Mouse (Mus musculus) liver, embryonic 12.5 days (tissue): ENCODE measurements at regions not wholly inside any gene's neighbourhood (a gene's known extent, or its start where the extent isn't known, plus 50 kb on each side); places are given as distances from the start of the nearest gene placed in this dataset.

Experiments used
- ATAC-seq: fragments of 200-750 bp; cut with Nextera tagmentation; 2 replicates; pipeline ENCODE4 v1.8.0; 2017; ENCODE audit warnings: moderate number of reproducible peaks, mild to moderate bottlenecking, moderate library complexity
- H3K27ac ChIP-seq: fragments of 300-500 bp; sonication (generic); 2 replicates; pipeline ENCODE4 v1.5.1; 2016; ENCODE audit warnings: mild to moderate bottlenecking
- H3K27me3 ChIP-seq: fragments of 300-500 bp; sonication (generic); replicated peaks from 2 replicates; pipeline ENCODE4 v1.6.1; 2016; ENCODE audit warnings: mild to moderate bottlenecking, moderate library complexity
- H3K36me3 ChIP-seq: fragments of 300-500 bp; sonication (generic); 2 replicates; pipeline ENCODE4 v1.6.1; 2016; ENCODE audit warnings: mild to moderate bottlenecking, moderate library complexity
- H3K4me1 ChIP-seq: fragments of 300-500 bp; sonication (generic); 2 replicates; pipeline ENCODE4 v1.6.1; 2016
- H3K4me2 ChIP-seq: fragments of 300-500 bp; sonication (generic); 2 replicates; pipeline ENCODE4 v1.6.1; 2016; ENCODE audit warnings: mild to moderate bottlenecking, moderate library complexity
- H3K4me3 ChIP-seq: fragments of 300-500 bp; sonication (generic); 2 replicates; pipeline ENCODE4 v1.5.1; 2016; ENCODE audit warnings: mild to moderate bottlenecking, moderate library complexity
- H3K9ac ChIP-seq: fragments of 300-500 bp; sonication (generic); 2 replicates; pipeline ENCODE4 v1.6.1; 2016; ENCODE audit warnings: mild to moderate bottlenecking, moderate library complexity
- H3K9me3 ChIP-seq: fragments of 300-500 bp; sonication (generic); replicated peaks from 2 replicates; pipeline ENCODE4 v1.6.1; 2016; ENCODE audit warnings: mild to moderate bottlenecking, moderate library complexity
- WGBS: fragments of 180-500 bp; shearing (Covaris S2); methylation state at CpG from one replicate; pipeline ENCODE4 v1.1.7; 2016; ENCODE audit not compliant: insufficient replicate concordance; 5-methylcytosine and 5-hydroxymethylcytosine counted together

DNA sequence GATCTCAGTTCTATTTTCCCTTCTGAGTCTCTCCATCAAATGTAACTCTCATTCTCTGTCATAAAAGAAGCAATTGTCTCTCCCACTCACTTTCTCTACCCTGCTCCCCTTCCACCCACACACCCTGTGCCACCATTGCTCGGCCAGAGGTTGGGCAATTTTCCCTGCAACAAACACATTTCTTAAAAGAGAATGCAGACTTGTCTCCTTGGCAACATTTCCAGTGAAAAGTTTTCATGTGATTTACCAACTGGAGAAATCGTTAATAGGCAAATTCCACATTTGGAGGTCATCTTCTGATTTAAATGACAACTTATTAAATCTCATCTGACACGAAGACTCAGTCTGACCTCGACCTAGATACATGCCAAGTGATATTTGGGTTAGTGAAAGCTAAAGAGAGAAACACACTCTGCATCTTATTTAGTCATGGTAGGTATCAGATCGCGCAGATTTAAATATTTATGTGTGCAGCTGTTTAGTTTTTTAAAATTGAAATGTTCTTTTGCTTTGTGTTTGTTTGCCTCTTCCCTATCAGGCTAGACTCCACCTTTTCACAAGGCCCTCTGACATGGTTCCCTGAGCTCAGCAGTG is 568.1 kb downstream of the 1190002N15Rik start:
- Histone ChIP-seq H3K27me3 (no peaks in the 10 kb centered on the region), H3K36me3 (no peaks in the 10 kb centered on the region), H3K9ac (no peak overlapping the region), H3K9me3 (no peaks in the 10 kb centered on the region), H3K27ac (no peak overlapping the region), H3K4me3 (no peak overlapping the region), H3K4me1 (no peaks in the 10 kb centered on the region), H3K4me2 (no peak overlapping the region)
- ATAC-seq = no peak
- 63% methylated on average over 6 of the region's 6 CpGs for WGBS

DNA sequence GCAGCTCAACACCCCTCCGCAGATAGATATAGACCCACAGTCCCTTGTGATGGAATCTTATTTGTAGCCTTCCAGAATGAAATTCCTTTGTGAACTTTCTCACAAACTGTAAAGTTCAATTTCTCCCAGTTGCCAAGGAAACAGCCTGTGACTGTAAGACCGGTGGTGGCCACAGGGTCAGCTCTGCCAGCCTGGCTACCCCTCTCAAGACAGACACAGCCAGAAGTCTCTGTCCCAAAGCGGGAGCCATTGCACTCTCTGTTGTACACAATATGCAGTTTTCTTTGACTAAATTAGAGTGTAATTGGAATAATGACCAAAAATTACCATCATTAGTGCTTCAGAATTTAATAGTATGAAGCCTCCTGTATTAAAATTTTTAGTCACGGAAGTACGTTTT is 568.8 kb downstream of the 1190002N15Rik start:
- H3K27ac ChIP-seq = no peak overlapping the region
- H3K4me1 ChIP-seq = no peaks in the 10 kb centered on the region
- H3K4me2 ChIP-seq = no peak overlapping the region
- no peak for ATAC-seq
- no peaks in the 10 kb centered on the region for H3K27me3 ChIP-seq
- 76% methylated on average over 5 of the region's 5 CpGs for WGBS
- H3K9me3 ChIP-seq = no peaks in the 10 kb centered on the region
- H3K36me3 ChIP-seq = no peaks in the 10 kb centered on the region
- no peak overlapping the region for H3K9ac ChIP-seq
- no peak overlapping the region for H3K4me3 ChIP-seq

DNA sequence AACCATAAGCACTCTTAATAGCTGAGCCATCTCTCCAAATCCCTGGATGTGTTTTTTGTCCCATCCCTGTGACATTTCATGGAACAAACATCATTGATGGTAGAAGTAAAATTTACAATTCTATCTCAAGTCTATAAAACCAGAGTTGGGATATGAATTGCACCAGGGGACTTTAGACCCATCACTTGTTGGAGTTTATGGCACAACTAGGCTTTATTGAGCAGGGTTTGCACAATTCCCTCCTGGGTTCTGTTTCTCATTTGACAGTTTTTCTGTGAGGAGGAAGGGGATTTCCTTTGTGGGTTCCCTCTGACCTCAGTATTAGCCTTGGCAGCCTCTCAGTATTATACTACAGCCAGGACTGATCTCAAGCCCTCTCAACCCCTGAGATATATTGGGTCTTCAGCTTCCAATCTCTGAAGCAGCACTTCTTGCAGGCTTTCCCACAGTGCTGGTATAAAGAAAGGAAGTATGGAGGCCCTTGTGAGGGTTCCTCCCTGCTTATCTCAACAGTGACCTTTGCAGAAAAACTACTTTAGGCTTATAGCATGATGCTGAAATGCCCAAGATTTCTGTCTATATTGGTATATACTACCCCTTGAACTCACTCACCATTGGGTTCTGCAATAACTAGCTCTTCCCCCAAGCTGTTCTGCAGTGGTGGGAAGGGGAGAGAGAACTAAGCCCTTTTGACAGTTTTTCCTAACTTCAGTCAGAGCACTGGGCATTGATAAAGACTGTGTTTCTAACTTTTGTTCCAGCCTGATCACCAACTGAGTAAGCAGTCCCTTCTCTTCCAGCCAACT is 582.4 kb downstream of the 1190002N15Rik start:
- H3K4me3 ChIP-seq = no peak overlapping the region
- no peak overlapping the region for H3K9ac ChIP-seq
- H3K4me2 ChIP-seq = no peak overlapping the region
- ATAC-seq = no peak
- H3K36me3 ChIP-seq = no peaks in the 10 kb centered on the region
- no peaks in the 10 kb centered on the region for H3K9me3 ChIP-seq
- no peaks in the 10 kb centered on the region for H3K27me3 ChIP-seq
- no peaks in the 10 kb centered on the region for H3K4me1 ChIP-seq
- no peak overlapping the region for H3K27ac ChIP-seq

DNA sequence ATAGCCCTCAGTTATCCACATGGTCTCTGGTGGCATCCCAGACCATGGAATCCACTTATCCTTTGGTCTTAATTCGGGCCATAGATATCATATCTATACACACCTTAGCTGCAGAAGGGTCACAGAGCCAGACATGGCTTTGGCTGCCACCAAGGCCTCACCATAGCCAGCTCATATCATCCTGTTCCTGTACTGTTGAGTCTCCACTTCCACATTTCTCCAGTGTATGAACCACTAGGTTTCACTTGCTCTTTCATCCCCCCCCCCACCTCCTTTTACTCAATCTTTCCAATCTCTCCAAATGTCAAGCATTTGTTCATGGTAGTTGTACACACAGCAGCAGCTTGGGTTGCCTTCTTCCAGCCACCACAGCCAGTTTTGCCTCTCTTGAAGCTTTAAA is 589.2 kb downstream of the 1190002N15Rik start:
- Histone ChIP-seq H3K27ac (no peak overlapping the region), H3K36me3 (no peaks in the 10 kb centered on the region), H3K4me1 (no peaks in the 10 kb centered on the region), H3K27me3 (no peaks in the 10 kb centered on the region), H3K9me3 (no peaks in the 10 kb centered on the region), H3K4me2 (no peak overlapping the region), H3K4me3 (no peak overlapping the region), H3K9ac (no peak overlapping the region)
- 45% methylated on average over 1 of the region's 1 CpGs for WGBS
- no peak for ATAC-seq

DNA sequence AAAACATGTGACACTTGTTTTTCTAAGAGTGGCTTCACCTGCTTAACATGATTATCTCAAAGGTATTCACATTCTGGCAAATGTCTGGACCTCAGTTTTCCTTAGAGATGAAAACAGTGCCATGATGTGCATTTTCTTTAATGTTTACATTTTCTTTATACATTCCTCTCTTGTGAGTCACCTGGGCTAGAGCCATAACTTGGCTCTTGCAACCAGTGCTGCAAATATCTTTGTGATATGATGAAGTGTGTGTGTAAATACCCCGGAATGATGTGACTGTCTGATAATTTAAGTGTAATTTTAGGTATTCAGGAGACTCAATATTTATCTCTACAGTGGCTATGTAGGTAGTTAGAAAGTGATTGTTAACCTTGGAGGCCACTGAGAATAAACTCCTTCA is 590.8 kb downstream of the 1190002N15Rik start:
- Histone ChIP-seq H3K27ac (no peak overlapping the region), H3K4me2 (no peak overlapping the region), H3K9me3 (no peaks in the 10 kb centered on the region), H3K9ac (no peak overlapping the region), H3K27me3 (no peaks in the 10 kb centered on the region), H3K4me3 (no peak overlapping the region), H3K4me1 (no peaks in the 10 kb centered on the region), H3K36me3 (no peaks in the 10 kb centered on the region)
- no peak for ATAC-seq
- 50% methylated on average over 1 of the region's 1 CpGs for WGBS

DNA sequence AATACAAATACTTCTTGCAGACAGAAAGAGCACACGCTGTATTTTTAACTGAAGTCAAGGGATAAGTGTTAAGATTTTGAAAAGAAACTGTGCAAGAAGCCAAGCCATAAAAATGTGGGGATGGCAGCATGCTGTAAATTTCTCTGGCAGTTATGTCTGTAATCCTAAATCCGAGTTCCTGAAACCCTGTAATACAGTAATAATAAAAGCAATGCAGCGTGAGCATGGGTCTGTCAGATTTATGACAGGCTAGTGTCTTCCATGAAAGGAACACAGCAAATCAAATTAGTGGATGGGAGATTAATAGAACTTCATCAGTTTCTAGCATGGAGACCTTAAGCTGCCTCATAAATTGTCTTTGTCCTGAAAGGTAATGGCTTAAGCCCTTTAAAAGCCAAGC is 597.7 kb downstream of the 1190002N15Rik start:
- Histone ChIP-seq H3K36me3 (no peaks in the 10 kb centered on the region), H3K4me3 (no peak overlapping the region), H3K9me3 (no peaks in the 10 kb centered on the region), H3K9ac (no peak overlapping the region), H3K27me3 (no peaks in the 10 kb centered on the region), H3K27ac (no peak overlapping the region), H3K4me1 (no peaks in the 10 kb centered on the region), H3K4me2 (no peak overlapping the region)
- ATAC-seq = no peak
- WGBS = 50% methylated on average over 3 of the region's 3 CpGs

DNA sequence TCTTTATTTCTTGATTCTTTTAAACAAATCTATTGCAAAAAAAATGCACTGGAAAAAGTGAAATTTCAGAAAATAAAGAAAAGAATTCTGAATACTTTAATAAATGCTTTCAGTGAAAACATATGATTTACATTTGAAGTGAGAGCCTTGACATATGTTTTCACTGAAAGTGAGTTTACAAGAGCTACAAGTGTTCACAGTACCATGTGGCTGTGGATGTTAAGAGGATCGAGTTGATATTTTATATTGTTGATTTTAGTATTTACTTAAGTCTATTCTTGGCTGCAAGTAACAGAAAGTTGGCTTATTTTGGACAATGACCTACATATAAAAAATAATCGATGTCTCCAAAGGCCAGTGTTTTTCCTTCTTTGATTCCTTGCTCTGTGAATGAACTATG is 607.2 kb downstream of the 1190002N15Rik start:
- H3K27ac ChIP-seq = no peak overlapping the region
- H3K9me3 ChIP-seq = no peaks in the 10 kb centered on the region
- H3K36me3 ChIP-seq = no peaks in the 10 kb centered on the region
- no peak for ATAC-seq
- H3K9ac ChIP-seq = no peak overlapping the region
- no peak overlapping the region for H3K4me3 ChIP-seq
- H3K4me2 ChIP-seq = no peak overlapping the region
- no peaks in the 10 kb centered on the region for H3K4me1 ChIP-seq
- H3K27me3 ChIP-seq = no peaks in the 10 kb centered on the region
- 62% methylated on average over 2 of the region's 2 CpGs for WGBS

DNA sequence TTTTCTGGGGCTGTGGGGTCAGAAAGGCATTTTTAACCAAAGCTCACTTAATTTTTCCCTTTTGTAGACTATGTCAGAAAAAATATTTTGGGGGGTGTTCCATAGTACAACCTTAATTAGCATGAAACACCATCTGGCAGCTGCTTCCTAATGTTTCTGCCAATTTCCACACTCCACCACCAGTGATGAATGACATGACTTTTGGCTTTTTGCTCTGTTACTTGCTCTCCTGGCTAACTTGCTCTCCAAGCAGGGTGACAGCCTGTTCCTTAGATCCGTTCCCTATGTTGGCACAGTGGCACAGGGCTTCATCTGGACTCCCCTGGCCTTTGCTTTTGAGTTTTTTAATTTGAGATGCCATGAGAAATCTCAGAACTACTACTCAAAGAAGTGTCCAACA is 648.6 kb downstream of the 1190002N15Rik start:
- no peak for ATAC-seq
- H3K4me2 ChIP-seq = no peak overlapping the region
- H3K9me3 ChIP-seq = no peaks in the 10 kb centered on the region
- no peak overlapping the region for H3K4me3 ChIP-seq
- no peaks in the 10 kb centered on the region for H3K36me3 ChIP-seq
- H3K9ac ChIP-seq = no peak overlapping the region
- no peaks in the 10 kb centered on the region for H3K27me3 ChIP-seq
- 43% methylated on average over 1 of the region's 1 CpGs for WGBS
- no peaks in the 10 kb centered on the region for H3K4me1 ChIP-seq
- H3K27ac ChIP-seq = no peak overlapping the region

DNA sequence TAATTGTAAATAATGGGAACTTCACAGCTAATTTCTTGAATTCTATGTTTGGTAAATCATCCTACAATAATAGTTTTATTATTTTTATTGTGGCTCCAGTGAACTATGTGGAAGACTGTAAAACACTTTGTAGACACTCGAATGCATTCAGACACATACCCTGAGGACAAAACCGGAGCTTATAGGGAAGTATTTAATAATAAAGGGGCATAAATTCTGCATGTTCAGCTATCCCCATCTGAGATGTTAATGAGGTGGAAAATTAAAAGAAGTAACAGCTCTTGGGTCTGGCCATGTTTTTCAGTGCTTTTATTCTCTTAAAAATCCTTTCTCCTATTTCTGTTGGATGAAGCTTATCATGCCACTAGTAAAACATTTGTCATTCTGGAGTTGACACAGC is 657.8 kb downstream of the 1190002N15Rik start:
- WGBS = 55% methylated on average over 2 of the region's 2 CpGs
- H3K4me3 ChIP-seq = no peak overlapping the region

DNA sequence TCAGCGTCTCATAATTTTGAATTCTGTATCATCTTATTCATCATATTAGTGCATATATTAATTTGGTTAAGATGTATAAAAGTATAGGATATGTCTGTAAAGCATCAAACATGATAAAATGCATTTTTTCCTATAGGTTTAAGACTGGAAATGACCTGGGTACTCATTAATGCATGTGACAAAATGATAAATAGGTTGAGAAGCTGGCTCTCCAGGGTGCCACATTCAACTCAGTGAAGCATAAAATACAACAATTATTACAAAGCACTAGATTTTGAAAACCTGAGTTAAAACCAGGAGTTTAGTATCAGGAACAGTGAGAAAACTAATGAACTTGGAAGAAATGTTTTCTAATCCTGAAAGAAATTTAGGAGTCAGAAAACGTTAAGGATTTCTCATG is 658.3 kb downstream of the 1190002N15Rik start:
- H3K9ac ChIP-seq = no peak overlapping the region
- H3K9me3 ChIP-seq = no peaks in the 10 kb centered on the region
- no peaks in the 10 kb centered on the region for H3K4me1 ChIP-seq
- H3K27me3 ChIP-seq = no peaks in the 10 kb centered on the region
- H3K27ac ChIP-seq = no peak overlapping the region
- ATAC-seq = no peak
- no peaks in the 10 kb centered on the region for H3K36me3 ChIP-seq
- WGBS = 73% methylated on average over 2 of the region's 2 CpGs
- no peak overlapping the region for H3K4me3 ChIP-seq
- no peak overlapping the region for H3K4me2 ChIP-seq

More for the DNA sequence above, 657.8 kb downstream of the 1190002N15Rik start:
- no peaks in the 10 kb centered on the region for H3K9me3 ChIP-seq
- no peak overlapping the region for H3K9ac ChIP-seq
- no peaks in the 10 kb centered on the region for H3K27me3 ChIP-seq
- no peak for ATAC-seq
- no peak overlapping the region for H3K27ac ChIP-seq
- H3K36me3 ChIP-seq = no peaks in the 10 kb centered on the region
- no peak overlapping the region for H3K4me2 ChIP-seq
- H3K4me1 ChIP-seq = no peaks in the 10 kb centered on the region

DNA sequence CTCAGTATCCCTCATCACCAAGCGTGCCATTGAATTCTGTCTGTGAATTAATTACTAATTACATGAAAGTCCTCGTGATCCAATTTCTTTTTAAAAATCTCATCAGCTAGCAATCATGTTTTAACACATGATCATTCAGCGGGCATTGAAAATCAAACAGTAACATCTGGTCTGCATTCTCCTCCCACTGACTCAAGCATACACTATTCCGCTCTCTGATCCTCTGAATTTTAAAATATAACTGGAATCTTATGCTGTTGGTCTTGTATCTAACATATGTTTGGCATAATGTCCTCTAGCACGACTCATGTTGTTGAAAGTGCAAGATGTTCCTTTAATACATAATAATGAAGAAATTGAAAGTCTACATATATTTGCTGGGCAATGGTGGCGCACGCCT is 667.1 kb downstream of the 1190002N15Rik start:
- no peaks in the 10 kb centered on the region for H3K4me1 ChIP-seq
- H3K27ac ChIP-seq = no peak overlapping the region
- no peaks in the 10 kb centered on the region for H3K9me3 ChIP-seq
- H3K9ac ChIP-seq = no peak overlapping the region
- WGBS = 70% methylated on average over 7 of the region's 7 CpGs
- H3K4me3 ChIP-seq = no peak overlapping the region
- no peak for ATAC-seq
- no peaks in the 10 kb centered on the region for H3K36me3 ChIP-seq
- no peaks in the 10 kb centered on the region for H3K27me3 ChIP-seq
- H3K4me2 ChIP-seq = no peak overlapping the region

DNA sequence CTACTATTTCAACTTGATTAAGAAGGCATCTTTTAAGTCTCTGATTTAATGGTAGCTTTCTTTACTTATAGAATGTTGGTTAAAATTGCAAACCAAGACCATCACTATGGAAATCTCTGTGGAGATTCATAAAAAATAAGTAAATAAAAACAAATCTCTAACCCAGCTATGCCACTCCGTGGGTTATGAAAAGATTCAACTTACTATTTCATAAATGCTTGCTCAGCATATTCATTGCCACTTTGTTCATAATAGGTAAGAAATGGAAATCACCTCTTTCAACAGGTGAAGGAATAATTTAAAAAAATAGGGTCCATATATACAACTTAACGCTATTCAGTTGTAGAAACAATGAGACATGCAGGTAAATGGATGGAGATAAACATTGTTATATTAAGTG is 679.9 kb downstream of the 1190002N15Rik start:
- H3K36me3 ChIP-seq = no peaks in the 10 kb centered on the region
- H3K27me3 ChIP-seq = no peaks in the 10 kb centered on the region
- H3K27ac ChIP-seq = no peak overlapping the region
- H3K9me3 ChIP-seq = no peaks in the 10 kb centered on the region
- ATAC-seq = no peak
- H3K9ac ChIP-seq = no peak overlapping the region
- WGBS = 48% methylated on average over 2 of the region's 2 CpGs
- no peak overlapping the region for H3K4me3 ChIP-seq
- H3K4me2 ChIP-seq = no peak overlapping the region
- H3K4me1 ChIP-seq = no peaks in the 10 kb centered on the region

DNA sequence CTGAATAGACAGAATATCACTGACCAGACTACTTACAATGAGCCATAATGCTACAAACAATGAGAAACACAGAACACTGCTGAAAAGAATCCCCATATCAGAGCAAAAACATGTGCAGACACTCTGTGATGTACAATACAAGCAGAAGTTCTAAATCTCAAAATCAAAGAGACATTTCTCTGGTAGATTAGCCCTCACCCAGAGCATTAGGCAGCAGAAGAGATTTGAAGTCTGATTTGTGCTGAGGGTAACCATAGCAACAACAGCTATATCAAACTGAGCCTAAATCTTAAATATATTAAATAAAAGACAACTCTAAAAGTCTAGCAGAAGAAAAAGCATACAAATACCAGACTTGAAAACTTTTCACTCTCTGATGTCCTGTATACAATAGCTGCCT is 691.5 kb downstream of the 1190002N15Rik start:
- no peak overlapping the region for H3K4me3 ChIP-seq
- ATAC-seq = no peak
- no peaks in the 10 kb centered on the region for H3K27me3 ChIP-seq
- H3K4me1 ChIP-seq = no peaks in the 10 kb centered on the region
- H3K4me2 ChIP-seq = no peak overlapping the region
- no peak overlapping the region for H3K27ac ChIP-seq
- no peaks in the 10 kb centered on the region for H3K36me3 ChIP-seq
- no peaks in the 10 kb centered on the region for H3K9me3 ChIP-seq
- H3K9ac ChIP-seq = no peak overlapping the region
